Mouse (Mus musculus) testis, postnatal 10 days (tissue): ENCODE measurements around the gene Surf4.
"Not testable (repeated sequence)": the region's sequence is repeated elsewhere in the genome, so short reads cannot be mapped to it uniquely, and the experiment has no call there.

Experiments used
- DNase-seq: peaks from one replicate; pipeline ENCODE4 v3.0.0; 2021; ENCODE audit warnings: low spot score

Surf4 gene

DNA sequence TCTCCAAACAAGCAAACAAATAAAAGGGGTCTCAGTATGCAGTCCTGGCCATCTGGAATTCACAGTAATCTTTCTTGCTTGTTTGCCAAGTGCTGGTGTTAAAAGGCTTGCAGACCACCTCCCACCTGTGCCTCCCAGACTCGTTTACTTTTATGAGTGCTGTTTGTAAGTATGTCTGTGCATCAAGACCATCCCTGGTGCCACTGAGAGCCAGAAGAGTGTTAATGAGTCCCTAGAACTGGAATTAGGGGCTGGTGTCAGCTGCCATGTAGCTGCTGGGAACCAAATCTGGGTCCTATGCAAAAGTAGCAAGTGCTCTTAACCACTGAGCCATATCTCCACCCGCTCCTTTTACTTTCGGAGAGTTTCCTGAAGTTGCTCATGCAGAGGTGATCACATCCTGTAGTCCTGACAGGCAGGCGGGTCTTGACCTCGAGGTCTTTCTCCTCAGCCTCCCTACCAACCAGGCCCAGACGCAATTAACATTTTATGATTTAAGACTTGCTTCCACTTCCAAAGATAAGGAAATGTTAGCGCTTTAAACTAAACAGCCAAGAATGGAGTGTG, 31.8 kb downstream of the Surf4 start:
- no peak for DNase-seq

GRCm38 (mm10) chr2:26900731-26901130, 33.0 kb downstream of the Surf4 start:
- no peak for DNase-seq

DNA sequence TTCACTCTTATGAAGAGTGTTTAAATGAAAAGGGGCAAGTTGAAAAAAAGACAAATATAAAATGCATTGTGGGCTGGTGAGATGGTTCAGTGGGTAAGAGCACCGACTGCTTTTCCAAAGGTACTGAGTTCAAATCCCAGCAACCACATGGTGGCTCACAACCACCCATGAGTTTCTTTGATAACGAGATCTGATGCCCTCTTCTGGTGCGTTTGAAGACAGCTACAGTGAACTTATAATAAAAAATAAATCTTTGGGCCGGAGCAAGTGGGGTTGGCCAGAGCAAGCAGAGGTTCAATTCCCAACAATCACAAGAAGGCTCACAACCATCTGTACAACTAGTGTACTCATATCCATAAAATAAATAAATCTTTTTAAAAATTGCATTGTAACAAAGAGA, 37.8 kb downstream of the Surf4 start:
- DNase-seq = no peak

GRCm38 (mm10) chr2:26886170-26886569, 47.6 kb downstream of the Surf4 start:
- not testable (repeated sequence) for DNase-seq

- not testable (repeated sequence) for DNase-seq
These were observed 48.2 kb downstream of the Surf4 start for GRCm38 (mm10) chr2:26885541-26885940.

DNA sequence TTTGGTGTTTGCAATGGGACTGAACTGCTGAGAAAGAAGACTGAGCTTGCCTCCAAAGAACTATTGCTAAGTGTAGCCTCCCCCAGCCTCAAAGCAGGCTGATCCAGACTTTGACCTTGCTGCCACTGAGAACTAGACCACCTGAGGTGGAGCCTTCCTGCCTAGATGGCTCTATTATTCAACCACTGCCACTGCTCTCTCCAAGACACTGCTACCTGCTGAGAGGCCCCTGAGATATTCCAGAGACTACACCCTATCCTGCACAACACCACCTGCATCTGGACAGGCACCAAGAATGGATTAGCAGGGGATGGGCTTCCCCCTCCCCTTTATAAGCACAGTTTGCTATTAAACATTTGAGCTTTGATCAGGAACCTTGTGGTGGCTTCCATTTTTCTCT, 55.2 kb downstream of the Surf4 start:
- no peak for DNase-seq

DNA sequence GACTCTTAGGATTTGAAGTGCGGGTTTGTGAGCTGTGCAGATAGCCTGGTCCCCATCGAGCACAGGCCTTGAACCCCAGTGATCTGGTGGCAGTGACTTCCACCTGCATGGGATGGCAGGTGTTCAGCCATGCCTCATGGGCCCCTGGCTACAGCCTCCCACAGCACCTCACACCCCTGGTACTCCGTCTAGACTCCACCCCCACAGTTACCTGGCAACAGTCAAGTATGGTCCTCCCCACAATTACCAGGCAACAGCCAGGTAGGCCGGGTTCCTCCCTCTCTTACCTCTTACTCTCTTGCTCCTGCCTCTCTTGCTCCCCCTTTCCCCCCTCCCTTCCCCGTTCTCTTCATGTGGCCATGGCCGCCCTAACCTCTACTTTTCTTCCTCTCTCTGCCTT, 63.1 kb downstream of the Surf4 start:
- DNase-seq = no peak
